Mouse (Mus musculus) c-Kit-positive CD71-negative TER-119-negative erythroid progenitor cells, embryonic 14.5 days (primary cell): Measurements from ENCODE around the gene Trappc6a.

ENCODE experiments used
- DNase-seq: peaks from one replicate; pipeline ENCODE4 v3.0.0-alpha.2; 2013; ENCODE audit warnings: low read depth

Trappc6a gene

DNA sequence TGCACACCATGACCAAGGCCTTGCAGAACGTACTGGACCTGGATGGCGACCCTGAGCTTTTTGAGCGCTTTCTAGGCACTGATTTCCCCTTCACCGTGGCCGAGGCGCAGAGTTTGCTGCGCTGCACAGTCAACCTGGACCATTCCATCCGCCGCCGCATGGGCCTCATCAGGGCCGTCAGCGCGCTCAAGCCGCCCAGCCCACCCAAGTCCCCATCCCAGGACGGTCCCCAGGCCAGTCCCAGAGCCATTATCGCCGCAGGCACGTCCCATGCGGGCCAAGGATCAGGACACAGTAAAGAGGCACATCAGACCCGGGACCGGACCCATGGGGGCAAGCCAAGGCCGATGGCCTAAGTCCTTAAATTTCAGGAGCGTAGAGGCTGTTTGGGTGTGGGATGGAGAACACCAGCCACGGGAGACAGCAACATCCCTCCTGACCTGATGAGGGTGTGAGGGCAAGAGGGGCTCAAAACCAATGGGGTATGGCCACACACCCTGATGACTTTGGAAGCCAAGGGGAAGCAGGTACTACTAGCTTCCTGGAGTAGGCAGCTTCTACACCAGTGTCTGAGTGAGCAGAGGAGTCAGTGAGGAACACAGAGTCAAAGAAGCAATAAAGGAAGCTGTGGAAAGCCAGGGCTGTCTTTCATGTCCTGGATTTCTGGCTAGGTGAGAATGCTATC, 16.4 kb downstream of the Trappc6a start:
- DNase-seq = no peak

DNA sequence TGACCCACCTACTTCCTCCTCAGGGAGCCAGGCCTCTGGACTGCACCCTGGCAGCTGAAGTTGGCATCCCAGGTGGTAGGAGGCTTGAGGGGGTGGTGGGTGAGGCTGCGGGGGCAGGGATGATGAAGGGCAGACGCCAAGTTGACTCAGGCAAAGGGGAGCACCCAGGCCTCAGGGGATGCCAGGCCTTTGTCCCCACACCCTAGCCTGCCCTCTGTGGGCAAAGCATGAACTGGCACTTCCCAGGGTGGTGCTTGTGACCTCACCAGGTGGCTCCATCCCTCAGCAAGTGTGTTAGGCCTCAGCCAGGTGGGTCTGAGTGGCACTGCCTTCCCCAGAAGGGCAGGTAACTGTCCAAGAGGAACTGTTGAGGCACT, 16.9 kb downstream of the Trappc6a start:
- no peak for DNase-seq

DNA sequence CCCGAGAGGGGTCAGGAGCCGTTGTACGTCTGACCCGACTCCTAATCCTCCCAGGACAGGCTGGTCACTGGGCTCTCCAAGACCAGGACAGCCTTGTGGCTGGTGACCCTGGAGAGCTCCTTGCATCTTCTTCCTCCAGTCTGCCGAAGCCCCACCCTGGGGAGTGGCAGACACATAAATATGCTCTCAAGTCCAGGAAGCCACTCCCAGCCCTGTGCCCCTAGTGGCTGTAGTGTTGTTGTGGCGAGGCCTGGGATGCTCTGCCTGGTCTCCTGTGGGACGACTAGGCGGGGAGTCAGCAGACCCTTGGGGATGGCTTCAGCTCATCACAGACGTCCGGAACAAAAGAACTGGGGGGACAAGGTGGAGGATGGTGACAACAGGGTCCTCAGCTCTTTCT, 22.9 kb downstream of the Trappc6a start:
- no peak for DNase-seq

DNA sequence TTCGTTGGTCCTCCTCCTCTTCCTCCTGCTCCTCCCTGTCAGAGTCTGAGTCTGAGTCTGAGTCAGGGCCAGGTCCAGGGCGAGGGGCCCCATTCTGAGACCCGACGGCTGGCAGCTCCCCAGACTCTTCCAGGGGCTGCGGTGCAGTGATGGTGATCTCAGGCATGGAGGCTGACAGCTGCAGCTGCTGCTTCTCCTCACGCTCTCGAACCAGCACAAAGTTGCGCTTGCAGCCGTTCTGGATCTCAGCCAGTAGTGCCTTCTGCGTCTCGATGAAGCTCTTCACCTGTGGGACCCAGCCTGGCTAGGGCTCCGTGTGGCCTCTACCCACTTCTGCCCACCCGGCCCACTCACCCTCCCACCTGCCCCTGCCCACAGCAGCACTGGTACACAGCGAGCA, 24.0 kb downstream of the Trappc6a start:
- no peak for DNase-seq

DNA sequence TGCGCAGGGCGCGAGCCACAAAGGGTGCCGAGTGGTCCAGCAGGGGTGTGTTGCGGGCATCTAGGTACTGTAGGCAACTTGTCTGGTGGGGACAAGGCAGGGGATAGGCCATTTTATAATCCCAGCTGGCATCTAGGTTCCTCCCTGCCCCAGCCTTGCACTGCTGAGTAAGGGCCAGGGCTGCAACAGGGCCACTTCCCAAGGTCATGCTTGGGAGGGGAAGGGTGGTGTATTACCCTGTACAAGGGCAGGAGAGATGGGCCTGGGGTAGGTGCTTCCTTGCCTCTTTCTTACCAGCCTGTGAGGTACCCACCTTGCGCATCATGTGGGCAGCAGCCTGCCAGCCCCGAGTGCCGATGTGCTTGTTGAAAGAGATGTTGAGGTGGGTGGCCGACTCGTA, 26.5 kb downstream of the Trappc6a start:
- no peak for DNase-seq

GRCm38 (mm10) chr7:19540771-19541566, 32.8 kb downstream of the Trappc6a start:
- DNase-seq = no peak

GRCm38 (mm10) chr7:19541681-19542154, 33.5 kb downstream of the Trappc6a start:
- no peak for DNase-seq

GRCm38 (mm10) chr7:19542155-19542691, 34.0 kb downstream of the Trappc6a start:
- DNase-seq = no peak

DNA sequence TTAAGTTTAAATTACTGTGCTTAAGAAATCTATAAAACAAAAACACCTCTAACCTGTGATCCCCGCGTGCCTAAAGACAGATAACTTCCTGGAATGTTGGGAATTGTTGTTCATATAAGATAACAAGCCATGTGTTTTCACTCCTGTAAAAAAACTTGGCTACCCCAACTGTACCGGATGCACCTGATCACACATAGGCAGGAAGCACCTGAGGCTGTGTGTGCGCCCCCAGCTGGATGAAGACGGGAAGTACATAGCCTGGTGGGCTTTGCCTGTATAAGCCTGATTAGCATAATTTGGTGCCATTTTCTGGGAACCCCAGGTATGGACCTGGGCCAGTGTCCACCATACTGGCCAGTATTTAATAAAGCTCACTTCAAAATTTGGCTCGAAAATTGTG, 35.4 kb downstream of the Trappc6a start:
- DNase-seq = no peak

GRCm38 (mm10) chr7:19546007-19546406, 37.8 kb downstream of the Trappc6a start:
- DNase-seq = no peak

GRCm38 (mm10) chr7:19547344-19547969, 39.3 kb downstream of the Trappc6a start:
- no peak for DNase-seq

GRCm38 (mm10) chr7:19549394-19549793, 41.2 kb downstream of the Trappc6a start:
- DNase-seq = no peak

DNA sequence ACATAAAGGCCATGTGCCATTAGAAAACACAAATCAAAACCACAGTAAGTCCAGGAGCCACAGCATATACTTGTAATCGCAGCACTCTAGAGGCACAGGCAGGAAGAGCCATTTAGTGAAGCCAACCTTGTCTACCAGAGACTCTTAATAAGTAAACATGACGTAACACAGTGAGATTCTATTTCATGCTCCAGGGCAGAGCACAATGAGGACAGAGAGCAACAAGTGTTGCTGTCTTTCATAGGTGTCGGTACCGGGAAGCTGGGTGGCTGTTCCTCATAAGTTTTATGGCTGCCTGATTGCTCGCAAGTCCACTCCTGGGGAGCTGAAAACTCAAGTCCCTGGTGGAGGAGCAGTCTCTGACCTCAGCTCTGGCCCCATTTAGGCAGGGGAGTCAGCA, 43.4 kb downstream of the Trappc6a start:
- DNase-seq = no peak

DNA sequence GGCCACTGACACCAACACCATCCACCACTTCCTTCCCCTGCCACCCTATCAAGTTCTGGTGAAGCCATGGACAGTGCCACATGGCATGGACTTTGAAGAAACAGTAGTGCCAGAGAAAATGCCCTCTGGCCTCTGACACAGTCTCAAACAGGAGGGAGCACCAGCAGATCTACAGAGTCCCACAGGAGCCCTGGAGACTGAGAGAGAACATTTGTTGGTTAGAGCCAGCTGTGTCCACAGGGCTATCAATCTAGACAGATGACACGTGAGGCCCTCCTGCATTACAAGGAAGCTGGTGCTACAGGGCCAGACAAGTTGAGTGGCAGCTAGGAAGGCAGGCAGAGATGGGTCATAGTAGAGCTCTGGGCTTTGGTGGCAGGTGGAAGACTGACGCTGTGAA, 44.2 kb downstream of the Trappc6a start:
- DNase-seq = no peak

DNA sequence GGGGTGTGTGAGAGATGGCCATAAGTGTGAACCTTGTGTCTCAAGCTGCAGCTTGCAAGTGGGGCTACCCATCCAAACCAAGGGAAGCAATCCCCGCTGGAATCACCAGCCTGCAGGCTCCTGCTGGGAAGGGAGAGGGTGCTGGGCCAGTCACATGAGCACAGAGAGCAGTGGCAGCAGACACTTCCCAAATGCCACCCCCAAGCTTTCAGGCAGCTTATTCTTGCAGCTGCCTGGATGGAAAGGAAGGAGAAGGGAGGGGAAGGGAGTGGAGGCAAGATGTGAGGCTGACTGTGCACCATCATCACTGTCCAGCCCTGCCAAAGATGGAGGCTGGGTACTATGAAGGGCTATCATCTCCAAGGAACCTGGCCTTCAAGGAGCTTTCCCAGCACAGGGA, 46.0 kb downstream of the Trappc6a start:
- no peak for DNase-seq

DNA sequence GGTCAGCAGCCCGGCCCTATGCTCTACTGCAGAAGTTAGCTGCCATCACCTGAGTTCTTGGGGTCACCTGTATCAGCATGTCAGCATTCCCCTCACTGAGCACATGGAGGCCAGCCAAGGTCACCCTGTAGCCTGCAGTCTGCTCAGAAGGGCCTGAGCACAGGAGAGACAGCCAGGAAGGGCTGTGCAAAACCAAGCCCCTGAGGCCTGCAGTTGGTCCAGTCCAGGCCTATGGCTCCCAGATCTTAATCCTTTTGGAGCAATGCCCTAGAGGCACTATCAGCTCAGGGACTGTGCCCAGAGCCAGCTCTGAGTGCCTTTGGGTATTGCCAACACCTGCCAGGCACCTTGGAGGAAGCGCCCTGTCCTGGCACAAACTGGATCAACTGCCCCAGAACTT, 48.9 kb downstream of the Trappc6a start:
- no peak for DNase-seq

GRCm38 (mm10) chr7:19557982-19558900, 50.0 kb downstream of the Trappc6a start:
- DNase-seq = no peak

- DNase-seq = no peak
These were observed 50.8 kb downstream of the Trappc6a start for GRCm38 (mm10) chr7:19558965-19559364.

DNA sequence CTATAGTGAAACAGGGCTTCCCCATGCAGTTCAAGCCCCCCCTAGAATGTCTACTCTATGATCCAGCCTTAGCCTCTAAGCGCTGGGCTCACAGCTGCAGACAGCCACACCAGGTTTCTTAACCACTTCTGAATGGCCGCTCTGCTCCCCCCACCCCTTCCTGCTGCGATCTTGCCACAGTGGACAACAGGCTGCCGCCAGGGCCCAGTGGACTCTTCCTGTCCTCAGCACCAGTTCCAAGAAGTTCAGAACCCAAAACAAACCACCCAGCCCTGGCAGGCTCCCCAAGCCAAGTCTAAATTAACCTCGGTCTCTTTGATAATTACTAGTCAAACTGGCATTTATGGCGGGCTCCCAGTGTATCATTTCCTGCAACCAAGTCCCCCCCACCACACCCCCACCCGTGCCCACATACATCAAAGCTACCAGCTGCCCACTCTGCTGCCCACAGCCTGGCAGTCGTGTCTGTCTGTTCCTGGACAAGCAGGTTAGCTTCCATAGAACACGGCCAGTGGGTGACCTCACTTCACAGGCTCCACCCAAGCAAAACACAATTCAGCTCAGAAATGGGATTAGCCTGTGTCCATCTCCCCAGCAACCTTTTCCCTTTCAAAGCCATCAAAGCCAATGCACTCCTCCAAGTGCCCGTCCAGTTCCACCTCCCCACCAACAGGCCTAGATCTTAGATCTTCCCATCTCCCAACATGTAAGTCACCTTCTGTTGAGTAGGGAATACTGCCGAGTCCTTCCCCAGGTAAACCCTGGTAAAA, 52.5 kb downstream of the Trappc6a start:
- no peak for DNase-seq

GRCm38 (mm10) chr7:19561431-19561764, 53.2 kb downstream of the Trappc6a start:
- no peak for DNase-seq
